Mouse (Mus musculus) heart, postnatal 14 days (tissue): ENCODE measurements around the gene Olfr1413. TPM values are rescaled to one million over a fixed set of nuclear protein-coding genes. Genes with fewer than 3 reads are reported as not detected.

Source experiments
- DNase-seq, 2 experiments: peaks; one replicate each; pipeline ENCODE4 v3.0.0; 2021 to 2022
- intact Hi-C: fragments of 180-260 bp; cut with DNase I; formaldehyde crosslinking; loops from one replicate; pipeline ENCODE4 v1.15.1; 2025
- long read RNA-seq, 2 experiments: library from polyadenylated mRNA; stranded (forward); transcript quantifications; one replicate each; pipeline ENCODE4 v2.0.0; 2021
- total RNA-seq, 2 experiments: library from RNA; stranded (reverse); gene quantifications; 2 replicates each; pipeline ENCODE4 v1.2.3; 2021

Gene Olfr1413
- not detected for total RNA-seq
- long read RNA-seq, experiment 1: 0 reads
- long read RNA-seq, experiment 2: 0 reads

DNA sequence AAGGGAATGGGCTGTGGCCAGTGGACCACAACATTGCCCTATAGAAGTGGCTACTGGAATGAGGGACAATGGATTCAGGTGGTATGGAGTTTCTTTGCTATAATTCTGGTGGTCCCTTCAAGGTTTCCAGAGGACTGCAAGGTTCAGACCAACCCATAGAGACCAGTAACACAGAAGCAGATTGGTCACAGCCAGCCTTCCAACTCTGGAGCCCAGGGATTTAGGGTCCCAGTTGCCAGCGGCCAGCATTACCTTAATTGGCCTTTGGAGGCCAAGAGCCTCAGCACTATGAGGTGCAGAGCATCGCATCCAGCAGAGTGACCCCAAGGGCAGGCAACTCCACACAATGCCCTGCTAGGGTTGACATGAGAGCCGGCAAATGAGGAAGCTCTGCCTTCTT lies at the start of gene Olfr1413:
Gene Olfr1413 (plus strand): TSS at position 301 of the 400 bp plus-strand sequence.
- intact Hi-C loops: no loop called here
- no peak for DNase-seq

DNA sequence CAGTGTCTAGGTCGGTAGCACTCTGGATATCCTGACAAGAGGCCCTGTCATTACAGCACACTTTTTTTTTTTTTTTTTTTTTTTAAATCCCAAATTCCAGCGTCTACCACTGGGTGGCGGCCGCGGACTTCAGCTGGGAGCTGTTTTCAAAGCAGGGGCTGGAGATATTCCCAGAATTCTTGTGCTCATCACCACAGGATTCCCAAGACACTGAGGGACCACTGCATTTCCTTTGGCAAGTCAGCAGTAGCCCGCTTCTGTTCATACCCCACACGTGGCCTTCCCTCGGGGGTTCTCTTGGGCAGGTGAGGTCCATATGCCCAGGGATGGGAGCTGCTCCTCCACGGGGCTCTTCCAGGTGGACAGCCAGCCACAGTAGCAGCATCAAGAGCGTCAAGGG lies 49.7 kb upstream of the Olfr1413 start:
- intact Hi-C loops: loop anchor here (1.0 to 5.0 kb wide), 3 partner anchors 90 to 311 kb away; partner anchors contain the start of gene Gpc1
- DNase-seq: peak; percentile 29 to 35

DNA sequence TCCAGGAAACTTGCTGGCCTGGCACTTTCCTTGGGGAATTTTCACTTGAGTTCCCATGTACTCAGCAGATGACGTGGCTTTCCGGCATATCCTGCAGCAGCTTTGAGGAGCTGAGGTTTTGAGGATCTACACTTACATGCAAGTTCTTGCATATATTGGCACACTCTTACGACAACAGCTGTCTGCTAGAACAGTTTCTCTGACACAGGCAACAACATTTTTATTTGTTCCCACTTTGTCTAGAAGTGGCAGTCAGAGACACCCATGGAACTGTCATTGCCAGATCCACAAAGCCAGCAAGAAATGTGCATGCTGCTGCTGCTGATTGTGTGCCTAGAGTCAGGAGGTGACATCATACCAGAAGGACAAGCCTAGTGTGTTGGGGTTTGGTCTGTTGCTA lies 47.4 kb upstream of the Olfr1413 start:
- no peak for DNase-seq
- intact Hi-C loops: loop anchor here (5.0 kb wide), 1 partner anchor 309 kb away; the partner anchor contains the start of gene Gpc1

DNA sequence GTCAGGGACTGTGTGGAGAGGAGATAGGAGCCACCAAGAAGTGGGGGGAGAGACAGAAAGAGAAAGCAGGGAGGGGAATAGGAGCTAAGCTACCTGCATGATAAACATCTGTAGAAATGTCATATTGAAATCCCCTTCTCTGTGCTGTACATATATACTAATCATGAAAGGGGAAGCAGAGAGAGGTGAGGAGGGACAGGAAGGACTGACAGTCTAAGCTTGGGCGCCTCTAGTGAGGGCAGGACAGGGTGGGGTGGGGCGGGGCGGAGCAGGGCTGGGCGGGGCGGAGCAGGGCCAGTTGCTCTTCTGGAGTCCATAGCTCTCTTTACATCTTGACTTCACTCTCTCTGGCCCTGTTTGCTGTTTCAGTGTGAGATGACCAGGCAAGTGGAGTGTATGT lies 34.1 kb upstream of the Olfr1413 start:
- intact Hi-C loops: no loop called here
- no peak for DNase-seq

DNA sequence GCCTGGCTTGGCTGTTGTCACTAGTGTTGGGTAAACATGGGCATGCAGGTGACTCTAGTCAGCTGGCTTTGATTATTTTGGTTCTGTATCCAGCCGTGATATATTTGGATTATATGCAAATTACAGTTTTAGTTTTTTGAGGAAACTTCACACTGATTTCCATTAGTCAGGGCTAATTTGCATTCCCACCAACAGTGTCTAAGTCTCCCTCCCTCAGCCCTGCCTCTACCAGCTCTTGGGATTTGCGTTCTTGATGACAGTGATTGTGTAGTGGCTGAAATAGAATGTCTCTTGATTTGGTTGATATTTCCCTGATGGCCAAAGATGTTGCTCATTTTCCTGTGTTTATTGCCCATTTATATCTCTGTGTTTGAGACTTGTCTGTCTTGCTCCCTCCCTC lies 32.1 kb upstream of the Olfr1413 start:
- intact Hi-C loops: no loop called here

DNA sequence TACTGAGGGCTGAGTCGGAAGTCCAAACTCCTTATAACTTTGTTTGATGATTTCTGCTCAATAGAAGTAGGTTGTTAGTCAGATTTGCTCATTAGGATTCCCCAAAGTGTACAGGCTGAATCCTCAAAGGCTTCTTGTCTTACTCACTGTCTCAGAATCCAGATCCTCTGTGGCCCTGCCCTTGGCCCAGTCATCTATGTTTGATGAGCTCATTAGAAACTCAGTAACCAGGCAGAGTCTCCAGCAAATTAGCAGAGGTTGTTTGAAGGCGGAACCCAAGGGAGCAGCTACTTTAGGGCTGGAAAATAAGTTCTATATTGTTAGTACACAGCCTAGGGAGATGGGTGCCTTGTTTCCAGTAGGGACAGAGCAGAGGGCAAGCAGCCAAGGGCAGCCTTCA lies 25.2 kb upstream of the Olfr1413 start:
- DNase-seq: no peak
- intact Hi-C loops: no loop called here

More for the DNA sequence above, 32.1 kb upstream of the Olfr1413 start:
- DNase-seq: no peak

DNA sequence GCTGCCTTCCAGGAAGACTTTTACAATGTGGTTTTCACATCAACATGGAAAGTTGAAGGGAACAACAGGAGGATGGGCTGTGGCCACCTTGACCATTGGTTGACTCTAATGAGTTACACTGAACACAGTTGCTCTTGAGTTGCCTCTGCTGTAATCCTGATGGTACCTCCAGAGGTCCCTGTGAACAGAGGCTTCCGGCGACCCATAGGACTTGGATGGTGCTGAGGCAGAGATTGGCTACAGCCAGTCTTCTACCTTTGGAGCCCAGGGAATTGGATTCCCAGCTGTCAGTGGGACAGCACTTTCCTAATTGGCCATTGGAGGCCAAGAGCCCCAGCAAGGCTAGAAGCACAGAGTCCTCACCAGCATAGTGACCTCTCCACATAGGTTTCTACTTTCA lies 14.4 kb downstream of the Olfr1413 start, which contains the start of gene Olfr1412:
Gene Olfr1412 (plus strand): TSS at position 301 of the 400 bp plus-strand sequence.
- DNase-seq: no peak

DNA sequence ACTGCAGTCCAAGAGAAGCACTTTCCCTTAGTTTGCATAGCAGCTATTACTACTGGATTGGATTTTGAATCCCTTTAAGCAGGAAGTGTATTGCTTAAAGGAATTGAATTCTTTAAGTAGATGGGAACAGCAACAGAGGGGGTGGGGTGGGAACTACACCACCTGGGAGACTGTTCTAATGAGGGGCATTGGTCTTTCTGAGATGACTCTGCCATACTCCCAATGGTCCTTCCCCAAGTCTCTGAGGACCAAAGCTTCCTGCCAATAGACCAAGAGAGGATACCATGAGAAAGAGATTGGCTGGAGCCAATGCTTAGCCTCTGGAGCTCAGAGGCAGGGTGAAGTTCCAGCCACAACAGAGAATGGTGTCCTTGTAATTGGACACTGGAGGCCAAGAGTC lies 23.0 kb downstream of the Olfr1413 start, which contains the start of gene Olfr1411:
Gene Olfr1411 (plus strand): TSS at position 301 of the 400 bp plus-strand sequence.
- intact Hi-C loops: no loop called here
- no peak for DNase-seq

More for the DNA sequence above, 14.4 kb downstream of the Olfr1413 start, which contains the start of gene Olfr1412:
- intact Hi-C loops: no loop called here

DNA sequence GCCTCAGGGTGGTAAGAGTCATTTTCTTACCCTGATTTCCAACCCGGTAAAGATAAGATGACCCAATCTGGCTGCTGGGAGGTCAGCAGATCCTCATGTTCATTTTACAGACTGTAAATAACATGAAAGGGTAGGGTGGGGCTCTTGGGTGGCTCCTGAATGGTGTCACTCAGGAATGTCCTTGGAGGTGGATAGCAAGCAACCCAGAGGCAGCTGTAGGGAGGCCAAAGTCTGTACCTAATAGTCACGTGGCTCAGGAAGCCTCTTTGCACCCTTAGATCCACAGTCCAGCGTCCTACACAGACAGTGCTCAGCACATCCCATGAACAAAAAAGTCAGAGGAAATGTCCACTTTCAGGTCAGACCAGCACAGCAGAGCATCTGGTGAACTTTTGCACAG lies 24.9 kb downstream of the Olfr1413 start:
- intact Hi-C loops: no loop called here
- no peak for DNase-seq

DNA sequence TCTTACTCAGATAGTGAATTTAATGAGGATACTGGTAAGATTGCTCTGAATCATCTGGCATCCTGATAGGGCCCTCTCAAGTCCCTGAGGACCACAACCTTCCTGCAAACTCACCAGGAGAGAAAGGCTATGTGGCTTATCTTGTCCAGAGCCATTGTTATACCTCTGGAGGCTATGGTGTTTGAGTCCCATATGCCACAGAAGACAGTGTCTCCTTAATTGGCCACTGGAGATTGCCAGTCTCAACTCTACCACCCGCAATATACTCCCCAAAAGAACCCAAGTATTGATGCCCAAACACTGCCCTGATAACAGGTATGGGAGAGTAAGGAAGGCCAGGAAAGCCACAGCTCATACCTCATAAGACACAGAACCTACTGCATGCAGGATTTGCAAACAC lies 34.4 kb downstream of the Olfr1413 start, which contains the start of gene Olfr1410:
Gene Olfr1410 (plus strand): TSS at position 301 of the 400 bp plus-strand sequence.
- DNase-seq: no peak
- intact Hi-C loops: no loop called here

DNA sequence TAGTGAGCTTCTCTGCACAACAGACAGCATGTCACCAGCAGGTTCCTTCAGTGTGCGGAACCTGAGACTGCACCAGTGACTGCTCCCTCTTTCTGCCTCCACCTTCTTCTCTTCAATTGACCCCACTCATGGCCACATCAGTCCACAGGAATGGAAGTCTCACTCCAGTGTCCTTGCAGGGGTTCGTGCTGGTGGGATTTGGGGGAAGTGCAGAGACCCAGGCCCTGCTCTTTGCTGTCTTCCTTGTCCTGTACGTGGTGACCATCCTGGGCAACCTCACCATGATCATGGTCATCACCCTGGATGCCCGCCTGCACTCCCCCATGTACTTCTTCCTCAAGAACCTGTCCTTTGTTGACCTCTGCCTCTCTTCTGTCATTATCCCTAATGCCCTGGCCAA lies 36.6 kb downstream of the Olfr1413 start:
- DNase-seq: no peak
- intact Hi-C loops: no loop called here

DNA sequence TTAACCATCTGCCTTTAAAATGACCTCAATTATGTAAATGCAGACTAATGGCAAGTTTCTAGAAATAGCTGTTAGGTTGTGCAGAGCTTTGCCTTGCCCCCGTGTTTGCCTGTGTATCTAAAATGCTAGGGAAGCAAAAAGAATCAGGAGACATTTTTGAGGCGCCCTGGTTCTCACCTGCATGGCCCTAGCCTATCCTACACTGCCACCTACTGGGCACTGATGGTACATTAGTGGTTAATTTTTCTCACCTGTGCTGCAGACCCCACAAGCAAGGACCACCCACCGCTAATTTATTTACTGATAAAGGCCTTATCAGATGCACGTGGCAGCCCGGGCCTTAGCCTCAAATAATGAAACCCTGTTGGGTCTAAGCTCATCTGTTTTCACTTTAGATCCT lies 39.9 kb downstream of the Olfr1413 start:
- intact Hi-C loops: loop anchor here (1.0 to 10.0 kb wide), 4 partner anchors 90 to 1089 kb away; no protein-coding TSS in a partner anchor

DNA sequence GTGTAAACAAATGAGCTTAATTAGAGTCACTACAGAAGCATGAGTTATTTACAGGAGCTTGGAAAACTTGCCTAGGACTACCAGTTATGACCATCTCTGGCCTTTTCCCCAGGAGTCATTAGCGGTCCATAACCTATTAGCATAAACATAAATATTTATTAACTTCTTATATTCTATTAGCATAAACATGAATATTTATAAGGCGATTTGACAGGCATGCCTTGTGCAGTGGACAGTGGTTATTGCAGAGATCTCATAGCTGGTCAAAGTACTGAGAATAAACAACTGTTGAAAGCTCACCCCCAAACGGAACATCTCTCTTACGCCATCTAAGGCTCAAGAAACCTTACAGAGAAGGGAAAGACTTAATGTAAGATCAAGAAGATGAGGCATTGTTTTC lies 42.1 kb downstream of the Olfr1413 start:
- DNase-seq: no peak
- intact Hi-C loops: loop anchor here (5.0 to 10.0 kb wide), 3 partner anchors 651 to 1091 kb away; no protein-coding TSS in a partner anchor

More for the DNA sequence above, 39.9 kb downstream of the Olfr1413 start:
- peak; percentile 40 to 69 for DNase-seq

DNA sequence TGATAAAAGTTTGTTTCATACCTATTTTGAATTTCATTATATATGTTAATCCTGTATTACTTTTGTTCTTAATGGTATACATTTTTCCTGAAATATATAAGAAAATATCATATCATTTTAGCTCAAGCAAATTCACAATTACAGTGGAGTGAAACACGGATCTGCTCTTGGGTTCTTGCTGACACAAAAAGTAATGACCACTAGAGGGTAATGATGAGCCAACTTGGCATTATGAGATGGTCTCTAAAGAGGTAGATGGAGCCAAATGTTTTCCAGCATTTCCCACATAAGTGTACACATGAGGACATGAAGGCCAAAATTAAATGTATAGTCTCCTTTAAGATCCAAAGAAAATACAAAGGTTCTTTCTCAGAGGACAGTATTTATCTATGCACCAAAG lies 43.4 kb downstream of the Olfr1413 start:
- intact Hi-C loops: loop anchor here (1.0 to 10.0 kb wide), 4 partner anchors 33 to 1092 kb away; no protein-coding TSS in a partner anchor
- no peak for DNase-seq

DNA sequence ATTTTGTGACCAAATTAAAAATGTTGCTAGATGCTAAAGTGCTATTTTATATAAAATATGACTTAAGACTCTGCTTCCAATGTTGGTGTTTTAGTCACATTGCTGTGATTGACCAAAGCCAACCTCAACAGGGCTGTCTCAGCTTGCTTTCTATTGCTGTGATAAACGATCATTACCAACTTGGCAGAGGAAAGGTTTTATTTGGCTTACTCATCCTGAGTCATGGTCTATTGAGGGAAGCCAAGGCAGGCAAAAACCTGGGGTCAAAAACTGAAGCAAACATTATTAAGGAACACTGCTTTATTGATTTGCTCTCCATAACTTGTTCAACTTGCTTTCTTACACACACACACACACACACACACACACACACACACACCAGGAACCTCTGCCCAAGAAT lies 44.9 kb downstream of the Olfr1413 start:
- no peak for DNase-seq
- intact Hi-C loops: loop anchor here (10.0 kb wide), 1 partner anchor 1041 kb away; no protein-coding TSS in a partner anchor

DNA sequence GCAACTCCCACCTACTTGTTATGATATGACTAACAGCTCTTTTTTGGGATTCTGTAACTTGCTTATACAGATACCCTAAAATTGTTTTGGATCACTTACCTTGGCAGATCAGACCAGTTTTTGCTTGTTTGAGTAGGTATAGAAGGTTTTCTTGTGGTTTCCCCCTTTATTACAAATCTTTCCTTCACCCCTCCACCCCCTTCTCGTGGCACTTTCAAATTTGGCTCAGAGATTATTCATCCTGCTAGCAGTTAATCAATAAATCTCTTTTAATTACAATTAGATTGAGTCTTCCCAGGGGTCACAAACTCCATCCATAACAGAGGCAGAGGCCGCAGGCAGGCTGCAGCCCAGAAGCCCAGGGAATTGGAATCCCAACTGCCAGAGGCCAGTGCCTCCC lies 46.4 kb downstream of the Olfr1413 start, which contains the start of gene Olfr12:
Gene Olfr12 (plus strand): TSS at position 301 of the 400 bp plus-strand sequence.
- intact Hi-C loops: loop anchor here (10.0 kb wide), 1 partner anchor 1043 kb away; no protein-coding TSS in a partner anchor
- DNase-seq: no peak

DNA sequence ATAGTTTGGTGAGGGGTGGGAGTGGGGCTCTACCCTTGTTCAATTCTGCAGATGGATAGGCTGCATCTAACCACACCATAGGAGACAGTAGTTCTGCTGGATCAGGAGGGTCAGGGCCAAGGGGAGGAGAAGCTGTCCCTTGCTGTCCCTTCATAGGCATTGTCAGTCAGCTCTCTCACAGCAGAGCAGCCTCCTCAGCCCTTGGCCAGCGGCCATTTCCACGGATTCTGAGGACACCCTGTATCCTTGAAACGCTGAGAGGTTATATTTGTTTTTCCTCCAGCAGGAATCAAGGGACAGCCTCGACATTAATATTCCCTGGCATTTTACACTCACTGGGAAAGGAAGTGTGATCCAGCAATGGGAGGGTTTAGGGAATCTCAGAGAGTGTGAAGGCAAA lies 47.2 kb downstream of the Olfr1413 start:
- intact Hi-C loops: loop anchor here (10.0 kb wide), 1 partner anchor 1044 kb away; no protein-coding TSS in a partner anchor
- no peak for DNase-seq

Other genes with a start within 250 kb of the Olfr1413 start
- 100 to 1,000 TPM; 882 to 892 TPM for gene Ndufa10, start 97.5 kb upstream of the Olfr1413 start, total RNA-seq
- not detected for gene Olfr1416, start 86.2 kb upstream of the Olfr1413 start, total RNA-seq
- gene Olfr1415, start 75.2 kb upstream of the Olfr1413 start, total RNA-seq: not detected
- not detected for gene Olfr1414, start 52.7 kb upstream of the Olfr1413 start, total RNA-seq
- not detected for gene Olfr1412, start 14.5 kb downstream of the Olfr1413 start, total RNA-seq
- not detected for gene Olfr1411, start 23.1 kb downstream of the Olfr1413 start, total RNA-seq
- not detected for gene Olfr1410, start 34.5 kb downstream of the Olfr1413 start, total RNA-seq
- gene Olfr12, start 46.5 kb downstream of the Olfr1413 start, total RNA-seq: not detected
- gene Cops9, start 70.7 kb downstream of the Olfr1413 start, total RNA-seq: 100 to 1,000 TPM; 217 to 236 TPM
- not detected for gene Otos, start 77.5 kb downstream of the Olfr1413 start, total RNA-seq